Mouse (Mus musculus): ENCODE measurements around the gene Zfp13.
"Not testable (repeated sequence)": the region's sequence is repeated elsewhere in the genome, so short reads cannot be mapped to it uniquely, and the experiment has no call there.

The Zfp13 gene

GRCm38 (mm10) chr17:23550188-23550791 is 49.0 kb downstream of the Zfp13 start:
- DNase-seq (ENCODE audit: low spot score), result peak; percentile 97

GRCm38 (mm10) chr17:23549441-23549840 is 49.8 kb downstream of the Zfp13 start:
- no peak for DNase-seq (ENCODE audit: low spot score)

- DNase-seq (ENCODE audit: low spot score), result peak; percentile 89
These were observed 50.7 kb downstream of the Zfp13 start for GRCm38 (mm10) chr17:23548615-23549014.

GRCm38 (mm10) chr17:23547681-23548443 is 51.4 kb downstream of the Zfp13 start:
- no peak for DNase-seq (ENCODE audit: low spot score)

- DNase-seq (ENCODE audit: low spot score), result peak; percentile 95
These were observed 52.4 kb downstream of the Zfp13 start for GRCm38 (mm10) chr17:23546702-23547505.

- DNase-seq (ENCODE audit: low spot score), result peak; percentile 86
These were observed 53.0 kb downstream of the Zfp13 start for GRCm38 (mm10) chr17:23546333-23546701.

- DNase-seq (ENCODE audit: low spot score), result no peak
These were observed 53.4 kb downstream of the Zfp13 start for GRCm38 (mm10) chr17:23545841-23546240.

GRCm38 (mm10) chr17:23544766-23545165 is 54.5 kb downstream of the Zfp13 start:
- DNase-seq (ENCODE audit: low spot score), result no peak

- DNase-seq (ENCODE audit: low spot score), result no peak
These were observed 55.3 kb downstream of the Zfp13 start for GRCm38 (mm10) chr17:23543983-23544382.

GRCm38 (mm10) chr17:23543325-23543724 is 56.0 kb downstream of the Zfp13 start:
- DNase-seq (ENCODE audit: low spot score), result no peak

GRCm38 (mm10) chr17:23542835-23543234 is 56.5 kb downstream of the Zfp13 start:
- no peak for DNase-seq (ENCODE audit: low spot score)

GRCm38 (mm10) chr17:23542004-23542720 is 57.1 kb downstream of the Zfp13 start:
- no peak for DNase-seq (ENCODE audit: low spot score)

- no peak for DNase-seq (ENCODE audit: low spot score)
These were observed 58.4 kb downstream of the Zfp13 start for GRCm38 (mm10) chr17:23540605-23541475.

GRCm38 (mm10) chr17:23540106-23540505 is 59.2 kb downstream of the Zfp13 start:
- DNase-seq (ENCODE audit: low spot score), result no peak

GRCm38 (mm10) chr17:23539608-23540007 is 59.7 kb downstream of the Zfp13 start:
- DNase-seq (ENCODE audit: low spot score), result no peak

GRCm38 (mm10) chr17:23538299-23539015 is 60.8 kb downstream of the Zfp13 start:
- peak; percentile 25 for DNase-seq (ENCODE audit: low spot score)

GRCm38 (mm10) chr17:23537554-23538255 is 61.6 kb downstream of the Zfp13 start:
- peak; percentile 27 for DNase-seq (ENCODE audit: low spot score)

- not testable (repeated sequence) for DNase-seq (ENCODE audit: low spot score)
These were observed 64.1 kb downstream of the Zfp13 start for GRCm38 (mm10) chr17:23535046-23535788.

Data from retina, embryonic 14.5 days (tissue).